Mouse (Mus musculus): ENCODE measurements around the gene Carf. TPM values are rescaled to one million over a fixed set of nuclear protein-coding genes. Genes with fewer than 3 reads are reported as not detected.

Carf gene
- 10.0 and 13.6 TPM in 2 replicates for total RNA-seq (2017)

- ATAC-seq (replicated peaks in 1 of 2; ENCODE audit: insufficient read depth in 1 of 2, low FRiP score in 2 of 2, low TSS enrichment in 1 of 2, low read depth in 1 of 2, poor library complexity in 2 of 2, severe bottlenecking in 2 of 2) = peak; percentile 92 to 95
Observed at GRCm38 (mm10) chr1:60098024-60098781, at the start of gene Carf, which contains the start of gene Wdr12. TSS of gene Carf (plus strand) at chr1:60098247. TSS of gene Wdr12 (minus strand) at chr1:60098645.

DNA sequence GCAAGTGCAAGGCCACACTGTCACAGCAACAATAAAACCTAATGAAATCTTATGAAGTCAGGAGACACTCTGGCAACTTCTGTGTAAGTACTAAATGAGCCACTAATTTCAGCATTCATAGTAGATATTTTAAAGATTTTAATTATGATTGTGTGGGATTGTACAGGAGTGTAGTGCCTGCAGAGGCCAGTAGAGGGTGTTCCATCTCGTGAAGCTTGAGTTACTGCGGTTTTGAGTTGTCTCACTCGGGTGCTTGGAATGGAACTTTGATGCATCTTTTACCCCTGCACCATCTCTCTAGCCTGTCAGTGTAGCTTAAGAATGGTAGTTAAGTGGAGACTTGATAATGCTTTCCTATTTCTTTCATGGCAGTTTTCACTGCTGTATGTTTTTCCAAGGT is 43.4 kb upstream of the Carf start:
- ATAC-seq (replicated peaks in 1 of 2; ENCODE audit: insufficient read depth in 1 of 2, low FRiP score in 2 of 2, low TSS enrichment in 1 of 2, low read depth in 1 of 2, poor library complexity in 2 of 2, severe bottlenecking in 2 of 2) = no peak

DNA sequence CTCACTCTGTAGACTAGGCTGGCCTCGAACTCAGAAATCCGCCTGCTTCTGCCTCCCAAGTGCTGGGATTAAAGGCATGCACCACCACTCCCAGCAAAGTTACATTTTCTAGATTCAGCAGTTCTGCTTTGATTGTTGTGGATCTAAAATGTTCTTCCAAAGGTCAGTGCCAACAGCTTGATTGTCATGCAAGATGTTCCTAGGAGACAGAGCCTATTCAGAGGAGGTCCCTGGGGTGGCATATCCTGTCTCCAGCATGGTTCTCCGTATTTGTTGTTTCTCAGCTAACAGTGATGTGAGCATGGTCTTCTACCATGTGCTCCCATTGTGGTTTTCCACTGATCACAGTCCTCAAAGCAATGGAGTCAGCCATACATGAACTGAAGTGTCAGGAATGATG is 41.7 kb upstream of the Carf start:
- ATAC-seq (replicated peaks in 1 of 2; ENCODE audit: insufficient read depth in 1 of 2, low FRiP score in 2 of 2, low TSS enrichment in 1 of 2, low read depth in 1 of 2, poor library complexity in 2 of 2, severe bottlenecking in 2 of 2) = no peak

DNA sequence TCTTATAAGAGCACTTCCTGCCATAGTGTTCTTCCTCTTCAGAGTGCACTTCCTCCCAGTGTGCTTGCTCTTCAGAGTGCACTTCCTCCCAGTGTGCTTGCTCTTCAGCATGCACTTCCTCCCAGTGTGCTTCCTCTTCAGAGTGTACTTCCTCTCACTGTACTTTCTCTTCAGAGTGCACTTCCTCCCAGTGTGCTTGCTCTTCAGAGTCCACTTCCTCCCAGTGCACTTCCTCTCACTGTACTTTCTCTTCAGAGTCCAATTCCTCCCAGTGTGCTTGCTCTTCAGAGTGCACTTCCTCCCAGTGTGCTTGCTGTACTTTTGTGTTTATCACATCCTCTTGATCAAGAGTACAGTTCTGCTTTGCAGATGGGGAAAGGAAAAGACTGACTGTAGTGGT is 27.3 kb upstream of the Carf start:
- peak in 1 of 2 experiments; percentile 42; a peak in 1 of 4 replicates for ATAC-seq (replicated peaks in 1 of 2; ENCODE audit: insufficient read depth in 1 of 2, low FRiP score in 2 of 2, low TSS enrichment in 1 of 2, low read depth in 1 of 2, poor library complexity in 2 of 2, severe bottlenecking in 2 of 2)

DNA sequence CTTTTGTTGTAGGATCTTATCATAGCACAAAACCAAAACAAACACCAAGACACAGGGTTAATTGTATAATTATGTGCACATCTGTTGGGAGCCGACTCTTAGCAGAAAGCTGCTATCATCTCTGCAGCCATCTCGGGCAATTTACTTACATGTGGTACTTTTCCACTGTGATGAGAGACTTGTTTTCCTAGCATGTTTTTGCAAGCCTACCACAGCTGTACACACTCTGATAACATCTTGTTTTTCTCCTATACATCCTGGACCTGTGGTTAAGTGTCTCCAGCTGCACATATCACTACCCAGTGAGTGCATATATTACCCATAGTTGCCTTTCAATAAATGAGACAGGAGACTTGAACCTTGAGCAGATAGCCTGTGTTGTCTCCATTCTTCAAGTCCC is 23.1 kb upstream of the Carf start:
- no peak for ATAC-seq (replicated peaks in 1 of 2; ENCODE audit: insufficient read depth in 1 of 2, low FRiP score in 2 of 2, low TSS enrichment in 1 of 2, low read depth in 1 of 2, poor library complexity in 2 of 2, severe bottlenecking in 2 of 2)

DNA sequence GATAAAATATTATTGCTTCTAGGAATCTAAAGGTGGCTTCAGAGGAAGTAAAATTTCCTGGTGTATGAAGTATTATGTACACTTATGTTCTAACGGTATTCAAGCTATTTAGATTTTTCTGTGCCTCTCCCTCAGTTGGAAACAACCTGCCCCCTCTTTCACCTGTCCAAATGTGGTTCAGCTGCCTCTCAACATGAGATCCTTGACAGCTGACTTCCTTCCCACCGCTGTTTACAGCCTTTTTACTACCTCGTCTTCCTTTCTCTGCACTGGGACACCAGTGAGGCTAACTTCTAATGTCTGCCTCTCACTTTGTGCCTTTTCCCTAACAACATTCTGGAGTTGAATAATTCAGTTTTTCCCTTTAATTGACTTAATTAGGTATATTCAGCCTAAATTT is 22.5 kb upstream of the Carf start:
- ATAC-seq (replicated peaks in 1 of 2; ENCODE audit: insufficient read depth in 1 of 2, low FRiP score in 2 of 2, low TSS enrichment in 1 of 2, low read depth in 1 of 2, poor library complexity in 2 of 2, severe bottlenecking in 2 of 2) = no peak

GRCm38 (mm10) chr1:60076411-60076810 is 21.6 kb upstream of the Carf start:
- no peak for ATAC-seq (replicated peaks in 1 of 2; ENCODE audit: insufficient read depth in 1 of 2, low FRiP score in 2 of 2, low TSS enrichment in 1 of 2, low read depth in 1 of 2, poor library complexity in 2 of 2, severe bottlenecking in 2 of 2)

- ATAC-seq (replicated peaks in 1 of 2; ENCODE audit: insufficient read depth in 1 of 2, low FRiP score in 2 of 2, low TSS enrichment in 1 of 2, low read depth in 1 of 2, poor library complexity in 2 of 2, severe bottlenecking in 2 of 2) = no peak
Observed at GRCm38 (mm10) chr1:60096572-60097276, 1.3 kb upstream of the Carf start.

GRCm38 (mm10) chr1:60097277-60098023 is 597 bp upstream of the Carf start:
- peak; percentile 74 to 82 for ATAC-seq (replicated peaks in 1 of 2; ENCODE audit: insufficient read depth in 1 of 2, low FRiP score in 2 of 2, low TSS enrichment in 1 of 2, low read depth in 1 of 2, poor library complexity in 2 of 2, severe bottlenecking in 2 of 2)

DNA sequence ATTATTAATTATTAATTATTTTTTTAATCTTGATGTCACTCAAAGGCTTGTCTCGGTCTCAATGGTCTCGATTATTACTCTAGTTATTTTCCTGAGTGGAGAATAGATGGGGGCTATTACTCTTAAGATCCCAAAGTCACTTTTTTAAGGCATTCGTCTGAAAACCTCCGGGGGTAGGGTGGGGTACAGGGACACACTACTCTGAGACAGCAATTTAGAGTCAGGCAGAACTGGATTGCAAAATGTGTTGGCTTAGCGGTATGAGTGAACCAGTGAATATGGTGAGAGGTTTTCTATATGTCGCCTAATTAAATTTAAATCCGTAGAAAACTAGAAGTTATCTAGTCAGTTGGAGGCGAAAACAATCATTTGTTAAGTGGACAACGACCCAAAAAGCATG is 792 bp downstream of the Carf start:
- ATAC-seq (replicated peaks in 1 of 2; ENCODE audit: insufficient read depth in 1 of 2, low FRiP score in 2 of 2, low TSS enrichment in 1 of 2, low read depth in 1 of 2, poor library complexity in 2 of 2, severe bottlenecking in 2 of 2) = no peak

GRCm38 (mm10) chr1:60104582-60104981 is 6.5 kb downstream of the Carf start:
- ATAC-seq (replicated peaks in 1 of 2; ENCODE audit: insufficient read depth in 1 of 2, low FRiP score in 2 of 2, low TSS enrichment in 1 of 2, low read depth in 1 of 2, poor library complexity in 2 of 2, severe bottlenecking in 2 of 2) = no peak

GRCm38 (mm10) chr1:60117721-60118455 is 19.8 kb downstream of the Carf start:
- no peak for ATAC-seq (replicated peaks in 1 of 2; ENCODE audit: insufficient read depth in 1 of 2, low FRiP score in 2 of 2, low TSS enrichment in 1 of 2, low read depth in 1 of 2, poor library complexity in 2 of 2, severe bottlenecking in 2 of 2)

DNA sequence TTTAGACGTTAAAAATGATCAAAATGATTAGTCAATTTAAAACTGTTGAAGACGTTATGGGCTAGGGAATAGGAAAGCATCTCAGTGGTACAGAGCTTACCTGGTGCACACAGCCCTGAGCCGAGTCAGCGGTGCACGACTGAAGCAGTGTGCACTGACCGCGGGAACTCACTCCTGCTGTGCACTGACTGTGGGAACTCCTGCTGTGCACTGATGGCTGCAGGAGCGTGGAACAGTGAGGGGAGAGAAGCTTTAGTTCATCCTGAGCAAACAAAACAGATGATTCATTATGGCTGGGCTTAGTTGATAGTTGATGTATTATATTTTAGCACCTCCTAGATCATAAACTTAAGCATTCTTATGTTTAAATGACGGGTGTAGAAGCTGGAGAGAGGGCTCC is 39.3 kb downstream of the Carf start:
- no peak for ATAC-seq (replicated peaks in 1 of 2; ENCODE audit: insufficient read depth in 1 of 2, low FRiP score in 2 of 2, low TSS enrichment in 1 of 2, low read depth in 1 of 2, poor library complexity in 2 of 2, severe bottlenecking in 2 of 2)

GRCm38 (mm10) chr1:60152700-60153099 is 54.7 kb downstream of the Carf start:
- ATAC-seq (replicated peaks in 1 of 2; ENCODE audit: insufficient read depth in 1 of 2, low FRiP score in 2 of 2, low TSS enrichment in 1 of 2, low read depth in 1 of 2, poor library complexity in 2 of 2, severe bottlenecking in 2 of 2) = no peak

DNA sequence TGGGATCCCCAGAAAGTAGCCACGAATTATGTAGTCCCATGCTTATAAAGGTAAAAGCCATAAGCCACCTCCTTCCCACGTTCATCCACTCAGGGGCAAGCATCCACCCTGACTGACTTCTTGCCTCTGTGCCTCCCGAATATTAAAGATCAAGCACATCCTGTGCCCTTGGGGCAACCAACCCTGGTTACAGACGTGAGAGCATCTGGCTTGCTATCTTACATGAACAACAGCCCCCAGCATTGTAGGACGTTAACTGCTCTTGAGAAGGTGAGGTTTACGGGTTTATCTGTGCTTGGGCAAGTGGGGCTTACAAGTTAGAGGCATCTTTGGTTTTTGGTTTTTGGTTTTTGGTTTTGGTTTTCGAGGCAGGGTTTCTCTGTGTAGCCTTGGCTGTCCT is 58.6 kb downstream of the Carf start:
- ATAC-seq (replicated peaks in 1 of 2; ENCODE audit: insufficient read depth in 1 of 2, low FRiP score in 2 of 2, low TSS enrichment in 1 of 2, low read depth in 1 of 2, poor library complexity in 2 of 2, severe bottlenecking in 2 of 2) = no peak

- peak; percentile 88 to 93 for ATAC-seq (replicated peaks in 1 of 2; ENCODE audit: insufficient read depth in 1 of 2, low FRiP score in 2 of 2, low TSS enrichment in 1 of 2, low read depth in 1 of 2, poor library complexity in 2 of 2, severe bottlenecking in 2 of 2)
Observed at GRCm38 (mm10) chr1:60158411-60158810, 60.4 kb downstream of the Carf start.

GRCm38 (mm10) chr1:60163676-60164075 is 65.6 kb downstream of the Carf start:
- no peak for ATAC-seq (replicated peaks in 1 of 2; ENCODE audit: insufficient read depth in 1 of 2, low FRiP score in 2 of 2, low TSS enrichment in 1 of 2, low read depth in 1 of 2, poor library complexity in 2 of 2, severe bottlenecking in 2 of 2)
